Mouse (Mus musculus) kidney, adult 2 months (tissue): ENCODE data around the gene Grin2c. TPM values are rescaled to one million over a fixed set of nuclear protein-coding genes. Genes with fewer than 3 reads are reported as not detected.

Source experiments
- DNase-seq: peaks from one replicate; pipeline ENCODE4 v3.0.0; 2021
- H3K27ac ChIP-seq: fragments of 200-500 bp; 2 replicates; pipeline ENCODE4 v1.5.1; 2012; ENCODE audit warnings: low read depth, low read length, control low read depth, inconsistent platforms; ENCODE audit not compliant: insufficient read depth
- H3K27me3 ChIP-seq: fragments of 200-500 bp; replicated peaks from 2 replicates; pipeline ENCODE4 v1.6.1; 2012; ENCODE audit warnings: mild to moderate bottlenecking, moderate library complexity, low read length, inconsistent platforms; ENCODE audit not compliant: control insufficient read depth, insufficient read depth
- H3K36me3 ChIP-seq: fragments of 200-500 bp; 2 replicates; pipeline ENCODE4 v1.6.1; 2012; ENCODE audit warnings: mild to moderate bottlenecking, moderate library complexity, low read length, inconsistent platforms; ENCODE audit not compliant: control insufficient read depth, insufficient read depth
- H3K4me1 ChIP-seq: fragments of 200-500 bp; 2 replicates; pipeline ENCODE4 v1.6.1; 2011; ENCODE audit warnings: low read length; ENCODE audit not compliant: control insufficient read depth, insufficient read depth
- H3K4me3 ChIP-seq: fragments of 200-500 bp; 2 replicates; pipeline ENCODE4 v1.5.1; 2011; ENCODE audit warnings: mild to moderate bottlenecking, low read depth, low read length, control low read depth; ENCODE audit not compliant: insufficient read depth
- CTCF ChIP-seq: fragments of 200-500 bp; conservative IDR thresholded peaks from 2 replicates; pipeline ENCODE4 v1.5.1; 2011; ENCODE audit warnings: low read depth, mild to moderate bottlenecking, control low read depth, low read length, moderate library complexity, mixed read lengths; ENCODE audit not compliant: insufficient read depth, insufficient read length
- POLR2A ChIP-seq: fragments of 200-500 bp; IDR thresholded peaks from one replicate; pipeline ENCODE4 v1.6.1; 2011; ENCODE audit warnings: low read depth, low read length, control low read depth
- WGBS: fragments of 180-500 bp; shearing (Covaris S2); methylation state at CpG from one replicate; pipeline ENCODE4 v1.1.7; 2018; 5-methylcytosine and 5-hydroxymethylcytosine counted together
- polyA plus RNA-seq: library from polyadenylated mRNA; depleted of rRNA; stranded (reverse); fragments of >200 nt; gene quantifications from 2 replicates; pipeline ENCODE4 v1.2.3, GENCODE M21; 2012

The Grin2c gene
- polyA plus RNA-seq, 1 experiment = 0.34 TPM

GRCm38 (mm10) chr11:115290919-115291318 is 23.9 kb upstream of the Grin2c start:
- 47% methylated on average over 6 of the region's 6 CpGs for WGBS

GRCm38 (mm10) chr11:115290314-115290713 is 23.3 kb upstream of the Grin2c start:
- H3K4me3 ChIP-seq = no peak overlapping the region
- 0 out of 2 replicates have a peak, but pooled peaks cover 2% of the 10 kb centered on the region for H3K4me1 ChIP-seq
- WGBS = 83% methylated on average over 1 of the region's 1 CpGs
- 0 out of 2 replicates have a peak overlapping the region, but pooled peaks have one; percentile 14 for H3K27ac ChIP-seq
- no peak for TF ChIP-seq CTCF
- no peak for TF ChIP-seq POLR2A
- H3K27me3 ChIP-seq = no peaks in the 10 kb centered on the region
- DNase-seq = no peak
- no peaks in the 10 kb centered on the region for H3K36me3 ChIP-seq

More at GRCm38 (mm10) chr11:115290919-115291318, 23.9 kb upstream of the Grin2c start:
- Histone ChIP-seq H3K27me3 (no peaks in the 10 kb centered on the region), H3K36me3 (no peaks in the 10 kb centered on the region), H3K4me3 (no peak overlapping the region), H3K4me1 (0 out of 2 replicates have a peak, but pooled peaks cover 2% of the 10 kb centered on the region), H3K27ac (0 out of 2 replicates have a peak overlapping the region, but pooled peaks have one; percentile 14)
- TF ChIP-seq CTCF (no peak), POLR2A (no peak)
- peak; percentile 86 for DNase-seq

GRCm38 (mm10) chr11:115289885-115290284 is 22.8 kb upstream of the Grin2c start:
- TF ChIP-seq POLR2A = no peak
- TF ChIP-seq CTCF = no peak
- no peaks in the 10 kb centered on the region for H3K27me3 ChIP-seq
- H3K4me3 ChIP-seq = no peak overlapping the region
- H3K27ac ChIP-seq = no peak overlapping the region
- H3K36me3 ChIP-seq = no peaks in the 10 kb centered on the region
- 66% methylated on average over 8 of the region's 8 CpGs for WGBS
- 0 out of 2 replicates have a peak, but pooled peaks cover 2% of the 10 kb centered on the region for H3K4me1 ChIP-seq
- peak; percentile 42 for DNase-seq

GRCm38 (mm10) chr11:115288305-115288704 is 21.3 kb upstream of the Grin2c start:
- H3K27ac ChIP-seq = no peak overlapping the region
- 93% methylated on average over 2 of the region's 2 CpGs for WGBS
- TF ChIP-seq CTCF (no peak), POLR2A (no peak)

GRCm38 (mm10) chr11:115287386-115287785 is 20.3 kb upstream of the Grin2c start:
- DNase-seq = no peak
- 96% methylated on average over 5 of the region's 5 CpGs for WGBS
- no peaks in the 10 kb centered on the region for H3K36me3 ChIP-seq
- TF ChIP-seq POLR2A (no peak), CTCF (no peak)
- no peaks in the 10 kb centered on the region for H3K4me1 ChIP-seq
- no peaks in the 10 kb centered on the region for H3K27me3 ChIP-seq
- H3K27ac ChIP-seq = no peak overlapping the region
- no peak overlapping the region for H3K4me3 ChIP-seq

More at GRCm38 (mm10) chr11:115288305-115288704, 21.3 kb upstream of the Grin2c start:
- Histone ChIP-seq H3K27me3 (no peaks in the 10 kb centered on the region), H3K4me1 (no peaks in the 10 kb centered on the region), H3K4me3 (no peak overlapping the region), H3K36me3 (no peaks in the 10 kb centered on the region)
- no peak for DNase-seq

- 69% methylated on average over 19 of the region's 19 CpGs for whole genome bisulfite sequencing
Observed at GRCm38 (mm10) chr11:115286201-115286993, 19.4 kb upstream of the Grin2c start.

GRCm38 (mm10) chr11:115285282-115285681 is 18.2 kb upstream of the Grin2c start:
- H3K27ac ChIP-seq = no peak overlapping the region
- 31% methylated on average over 4 of the region's 4 CpGs for WGBS
- no peak for DNase-seq
- H3K27me3 ChIP-seq = no peaks in the 10 kb centered on the region
- H3K4me3 ChIP-seq = no peak overlapping the region
- H3K36me3 ChIP-seq = no peaks in the 10 kb centered on the region
- TF ChIP-seq POLR2A = no peak
- no peaks in the 10 kb centered on the region for H3K4me1 ChIP-seq

More at GRCm38 (mm10) chr11:115286201-115286993, 19.4 kb upstream of the Grin2c start:
- Histone ChIP-seq H3K4me1 (no peaks in the 10 kb centered on the region), H3K27ac (no peak overlapping the region), H3K36me3 (no peaks in the 10 kb centered on the region), H3K27me3 (no peaks in the 10 kb centered on the region), H3K4me3 (no peak overlapping the region)
- no peak for TF ChIP-seq POLR2A
- no peak for TF ChIP-seq CTCF
- DNase-seq = no peak
